Comparison of ENCODE assay signal across 8 mouse cellular contexts in genomic region chr13:41000140-41000925, GRCm38 (mm10). TPM values are rescaled to one million over a fixed set of nuclear protein-coding genes. Genes with fewer than 3 reads are reported as not detected.
DNase-seq lines count a peak whose midpoint lies in the region; ATAC-seq and TF ChIP-seq lines count a peak whose summit lies in the region.

No protein-coding gene starts in this region.

- under 1% methylated on average over 25 of the region's 25 CpGs for WGBS in kidney, embryonic 16.5 days
- under 1% methylated on average over 25 of the region's 25 CpGs for WGBS in lung, adult 2 months
- under 1% methylated on average over 25 of the region's 25 CpGs for WGBS in neural tube, embryonic 15.5 days

- TF ChIP-seq CTCF in lung, adult 2 months (IDR thresholded peaks at IDR 0.05; ENCODE audit: insufficient read depth, low read length), result no peak

- H3K9ac ChIP-seq in kidney, embryonic 16.5 days (replicated peaks; ENCODE audit: low read length), result peak overlapping the region; percentile 90
- H3K9ac ChIP-seq in neural tube, embryonic 15.5 days (replicated peaks), result peak overlapping the region; percentile 88

- no peaks in the 10 kb centered on the region for H3K9me3 ChIP-seq in kidney, embryonic 16.5 days (ENCODE audit: low read length)
- no peaks in the 10 kb centered on the region for H3K9me3 ChIP-seq in neural tube, embryonic 15.5 days (replicated peaks)

- peak overlapping the region; percentile 99 for H3K27ac ChIP-seq in kidney, embryonic 16.5 days (ENCODE audit: low read length)
- peak overlapping the region; percentile 99 for H3K27ac ChIP-seq in neural tube, embryonic 15.5 days (replicated peaks)

- peak overlapping the region; percentile 86 for H3K4me3 ChIP-seq in kidney, embryonic 16.5 days (ENCODE audit: low read length)
- H3K4me3 ChIP-seq in lung, adult 2 months (replicated peaks; ENCODE audit: extremely low read depth, low read depth, low read length), result peak overlapping the region; percentile 99
- H3K4me3 ChIP-seq in neural tube, embryonic 15.5 days (replicated peaks), result peak overlapping the region; percentile 83

- H3K4me1 ChIP-seq in kidney, embryonic 16.5 days (ENCODE audit: insufficient read depth, low read length), result peaks cover 16% of the 10 kb centered on the region; the same call in 1 of the 2 replicates
- no peaks in the 10 kb centered on the region for H3K4me1 ChIP-seq in lung, adult 2 months (ENCODE audit: control insufficient read depth, insufficient read depth, low read length)
- H3K4me1 ChIP-seq in neural tube, embryonic 15.5 days, result peaks cover 24% of the 10 kb centered on the region

- DNase-seq in 3T3-L1 (ENCODE audit: low read depth, low spot score) (peak; percentile 79), R1 (ENCODE audit: low read depth, low spot score) (peak; percentile 40)
- peak; percentile 27 for DNase-seq in embryo, embryonic 10 days (ENCODE audit: low spot score)
- DNase-seq in heart, adult 18-20 months, result peak; percentile 31 to 61
- no peak for DNase-seq in lung, adult 2 months
- DNase-seq in urinary bladder, postnatal 36 days (ENCODE audit: low spot score in 2 of 2), result peak; percentile 15 to 42

- H3K27me3 ChIP-seq in kidney, embryonic 16.5 days (ENCODE audit: insufficient read depth, low read length), result no peaks in the 10 kb centered on the region
- no peaks in the 10 kb centered on the region for H3K27me3 ChIP-seq in neural tube, embryonic 15.5 days (replicated peaks)

- ATAC-seq in kidney, embryonic 16.5 days (ENCODE audit: low FRiP score, low TSS enrichment), result peak; percentile 49
- ATAC-seq in neural tube, embryonic 15.5 days (ENCODE audit: low FRiP score), result peak; percentile 64

- TF ChIP-seq POLR2A in lung, adult 2 months (IDR thresholded peaks at IDR 0.05; ENCODE audit: borderline replicate concordance, extremely low read depth, low read depth, low read length), result no peak

- peak overlapping the region; percentile 77 for H3K4me2 ChIP-seq in kidney, embryonic 16.5 days (replicated peaks; ENCODE audit: low read depth, low read length)
- peak overlapping the region; percentile 94 for H3K4me2 ChIP-seq in neural tube, embryonic 15.5 days

- H3K36me3 ChIP-seq in kidney, embryonic 16.5 days (ENCODE audit: insufficient read depth, low read length), result peaks cover 4% of the 10 kb centered on the region
- peaks cover 10% of the 10 kb centered on the region; the same call in 1 of the 2 replicates for H3K36me3 ChIP-seq in neural tube, embryonic 15.5 days

RNA-seq across cellular contexts. Expression of gene Pak1ip1, which starts 0.5 kb away (rescaled TPM):
- total RNA-seq in heart, adult 18-20 months (2021), result 10 to 100 TPM; 25.7 to 26.5 TPM
- polyA plus RNA-seq in kidney, embryonic 16.5 days (2015; fragmentation: Nextera tagmentation; extraction: Ambion mirVana), result 68.5 and 69.2 TPM in 2 replicates
- polyA plus RNA-seq in lung, adult 2 months (2012; rRNA removed), result 33.4 and 36.1 TPM in 2 replicates
- polyA plus RNA-seq in neural tube, embryonic 15.5 days (2015; fragmentation: Nextera tagmentation; extraction: Ambion mirVana), result 50.3 and 60.1 TPM in 2 replicates

RNA-seq across cellular contexts. Expression of gene Tmem14c, which starts 15.8 kb away (rescaled TPM):
- 100 to 1,000 TPM; 180 to 185 TPM for total RNA-seq in heart, adult 18-20 months (2021)
- 216 and 224 TPM in 2 replicates for polyA plus RNA-seq in kidney, embryonic 16.5 days (2015; fragmentation: Nextera tagmentation; extraction: Ambion mirVana)
- 66.5 and 83.5 TPM in 2 replicates for polyA plus RNA-seq in lung, adult 2 months (2012; rRNA removed)
- polyA plus RNA-seq in neural tube, embryonic 15.5 days (2015; fragmentation: Nextera tagmentation; extraction: Ambion mirVana), result 142 and 155 TPM in 2 replicates
